Mouse (Mus musculus): ENCODE measurements around the gene Pdcd7.
A peak's percentile ranks its signal among the peaks of the same experiment; 100 is the strongest.

Pdcd7 gene

DNA sequence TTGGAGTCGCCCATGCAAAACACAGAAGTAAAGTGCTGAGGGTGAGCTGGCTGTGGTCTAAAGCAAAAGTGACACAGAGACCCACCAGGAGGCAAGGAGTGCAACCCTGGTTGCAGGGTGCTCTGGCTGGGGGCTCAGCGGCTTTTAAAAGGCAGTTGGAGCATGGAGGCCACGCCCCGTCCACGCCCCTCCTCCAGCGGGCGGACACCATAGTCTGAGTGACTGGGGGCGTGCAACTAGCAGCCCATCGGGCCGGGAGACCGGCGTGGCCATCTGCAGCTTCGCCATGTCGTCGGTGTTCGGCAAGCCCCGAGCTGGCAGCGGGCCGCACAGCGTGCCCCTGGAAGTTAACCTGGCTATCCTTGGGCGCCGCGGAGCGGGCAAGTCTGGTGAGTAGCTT, 52.4 kb downstream of the Pdcd7 start, which contains the start of gene Rasl12:
Gene Rasl12, plus strand, starts transcription at position 228 of the 400 bp plus-strand sequence.
- peak; percentile 81 for DNase-seq (ENCODE audit: low spot score)

DNA sequence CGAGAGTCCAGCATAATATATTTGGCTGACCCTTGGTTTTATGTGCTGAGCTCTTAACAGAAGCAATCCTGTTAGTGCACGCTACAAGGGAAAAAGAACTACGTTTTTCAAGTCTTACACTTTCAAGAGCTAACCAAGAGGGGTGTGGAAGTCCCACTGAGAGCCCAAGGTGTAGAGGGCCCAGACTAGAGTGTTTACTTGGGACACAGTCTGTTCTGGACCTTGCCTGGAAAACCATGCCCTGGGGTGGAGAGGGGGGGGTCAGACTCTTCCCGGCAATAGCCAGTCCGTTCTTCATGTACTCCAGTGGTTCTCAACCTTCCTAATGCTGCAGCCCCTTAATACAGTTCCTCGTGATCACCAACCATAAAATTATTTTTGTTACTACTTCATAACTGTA, 54.0 kb downstream of the Pdcd7 start:
- DNase-seq (ENCODE audit: low spot score) = no peak

DNA sequence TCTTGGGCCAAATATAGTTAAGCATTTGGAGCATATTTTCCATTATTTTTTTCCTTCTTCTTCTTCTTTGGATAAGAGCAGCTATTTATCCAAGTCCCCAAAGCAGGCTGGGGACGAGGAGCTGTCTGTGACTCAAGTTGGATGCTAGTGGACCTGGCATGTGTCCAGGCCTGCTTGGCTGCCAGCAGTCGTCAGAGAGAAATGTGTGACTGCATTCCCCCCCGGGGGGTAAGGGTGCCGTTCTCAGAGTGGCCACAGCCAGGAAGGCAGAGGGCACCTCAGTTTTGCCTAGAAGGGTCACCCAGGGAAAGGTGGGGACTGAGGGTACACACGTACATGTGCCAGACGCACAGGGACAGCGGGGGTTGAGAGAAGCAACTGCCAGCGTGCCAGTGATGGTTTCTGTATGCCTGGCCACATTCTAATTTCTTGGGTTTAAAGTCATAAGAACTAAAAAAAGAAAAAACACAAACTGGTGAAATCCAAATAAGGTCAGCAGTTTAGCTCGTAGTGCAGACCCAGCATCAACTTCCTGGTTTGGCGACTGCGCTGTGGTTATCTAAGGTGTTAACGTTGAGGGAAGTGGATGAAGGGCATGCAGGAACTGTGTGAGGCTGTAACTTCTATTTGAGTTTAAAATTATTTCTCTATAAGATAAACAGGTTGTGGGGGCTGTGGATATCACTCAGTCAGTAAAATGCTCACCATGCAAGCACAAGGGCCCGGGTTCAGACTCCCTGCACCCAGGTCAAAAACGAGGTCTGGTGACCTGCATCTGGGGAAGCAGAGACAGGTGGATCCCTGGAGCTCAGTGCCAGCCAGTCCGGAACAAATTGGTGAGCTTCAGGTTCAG, 58.7 kb downstream of the Pdcd7 start:
- no peak for DNase-seq (ENCODE audit: low spot score)

DNA sequence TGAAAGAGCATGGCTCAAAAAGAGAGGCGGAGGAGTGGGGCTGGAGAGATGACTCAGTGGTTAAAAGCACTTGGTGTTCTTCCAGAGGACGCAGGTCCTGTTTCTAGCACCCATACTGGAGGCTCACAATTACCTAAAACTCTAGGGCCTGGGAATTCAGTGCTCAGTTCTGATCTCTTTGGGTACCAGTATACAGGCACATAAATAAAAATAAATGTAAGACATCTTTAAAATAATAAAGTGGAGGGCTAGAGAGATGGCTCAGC, 59.2 kb downstream of the Pdcd7 start:
- no peak for DNase-seq (ENCODE audit: low spot score)

DNA sequence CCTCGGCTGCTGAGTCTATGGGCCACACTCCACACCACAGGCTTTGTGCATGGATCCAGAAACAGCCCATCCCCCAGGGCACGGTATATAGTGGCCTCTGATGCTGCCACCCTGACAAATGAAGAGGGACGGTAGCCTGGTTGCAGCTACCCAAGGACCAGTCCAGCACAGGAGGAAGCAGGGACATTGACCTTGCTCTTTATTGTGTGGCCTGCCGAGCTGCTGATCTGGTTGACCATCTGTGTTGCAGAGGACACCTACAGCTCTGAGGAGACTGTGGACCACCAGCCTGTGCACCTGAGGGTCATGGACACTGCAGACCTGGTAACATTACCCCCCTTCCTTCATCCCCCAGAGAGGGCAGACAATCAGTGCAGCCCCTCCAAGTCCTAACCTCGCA, 61.4 kb downstream of the Pdcd7 start:
- no peak for DNase-seq (ENCODE audit: low spot score)

DNA sequence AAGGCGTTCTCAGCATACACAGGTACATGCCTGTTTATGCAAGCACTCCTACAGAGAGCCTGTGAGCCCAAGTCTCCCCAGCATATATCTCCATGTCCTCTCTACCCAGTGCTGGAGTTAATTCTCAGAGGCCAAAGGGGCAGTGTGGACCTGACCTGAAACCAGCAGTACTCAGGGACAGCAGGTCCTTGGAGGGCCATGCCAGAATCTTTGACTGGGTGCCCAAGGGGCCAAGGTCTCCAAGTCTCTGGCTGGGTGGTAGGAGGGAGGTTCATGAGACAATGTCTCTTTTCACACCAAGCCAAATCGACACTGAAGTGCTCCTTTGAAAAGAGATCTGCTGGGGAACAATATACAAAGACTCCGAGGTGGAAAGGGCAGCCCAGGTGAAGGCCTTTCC, 62.0 kb downstream of the Pdcd7 start:
- DNase-seq (ENCODE audit: low spot score) = no peak

DNA sequence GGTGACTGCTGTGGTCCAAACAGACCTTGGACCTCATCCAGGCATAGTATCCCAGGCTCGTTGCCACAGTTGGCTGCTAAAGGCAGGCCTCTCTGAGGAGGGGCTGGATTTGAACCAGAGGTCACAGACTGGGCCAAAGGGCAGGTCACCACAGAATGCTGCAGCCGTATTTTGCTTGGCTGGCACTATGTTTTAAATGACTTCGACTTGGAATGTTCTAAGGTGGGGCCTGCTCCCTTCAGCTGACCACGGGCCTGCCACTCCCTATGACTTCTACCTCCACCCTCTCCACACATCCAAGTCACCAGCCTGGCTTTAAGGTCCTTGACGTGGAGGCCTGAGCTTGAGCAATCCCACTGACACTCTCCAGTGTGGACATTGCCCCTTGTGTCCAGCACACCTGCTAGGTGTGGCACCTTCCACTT, 63.0 kb downstream of the Pdcd7 start:
- DNase-seq (ENCODE audit: low spot score) = no peak
